Mouse (Mus musculus): ENCODE measurements around the gene Fam174a.

GRCm38 (mm10) chr1:95315981-95316380 lies 2.6 kb downstream of the Fam174a start:
- TF ChIP-seq CTCF (IDR thresholded peaks at IDR 0.05; ENCODE audit: low read depth, low read length) (no peak), POLR2A (IDR thresholded peaks at IDR 0.05; ENCODE audit: insufficient read depth, low read length) (no peak), EP300 (IDR thresholded peaks at IDR 0.05; ENCODE audit: insufficient read depth, low read depth, low read length) (no peak)

Data from ES-Bruce4 (cell line).